Mouse (Mus musculus): ENCODE results near the gene 2310057N15Rik. TPM values are rescaled to one million over a fixed set of nuclear protein-coding genes. Genes with fewer than 3 reads are reported as not detected.
"Not testable (repeated sequence)": the region's sequence is repeated elsewhere in the genome, so short reads cannot be mapped to it uniquely, and the experiment has no call there.

2310057N15Rik gene
- polyA plus RNA-seq (2016; fragmentation: Nextera tagmentation; extraction: Ambion mirVana), result not detected in 2 replicates

DNA sequence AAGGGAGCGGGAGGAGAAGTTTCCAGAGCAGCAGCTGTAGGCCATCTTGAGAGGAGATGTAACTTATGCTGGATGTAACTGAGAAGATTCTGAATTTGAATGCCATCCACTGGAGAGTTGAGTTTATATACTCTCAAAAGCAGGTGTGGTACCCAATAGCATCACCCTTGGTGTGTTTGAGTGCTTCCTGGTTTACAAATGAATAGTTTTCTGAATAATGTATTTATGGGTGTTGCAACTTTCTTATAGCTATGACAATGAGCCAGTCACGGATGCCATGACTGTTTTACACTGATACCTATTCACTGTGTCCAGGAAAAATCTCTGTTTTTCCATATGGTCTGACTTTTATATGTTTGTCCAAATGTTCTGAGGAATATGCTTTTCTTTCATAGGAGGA, at the start of gene 2310057N15Rik:
Gene 2310057N15Rik (minus strand): TSS at position 101 of the 400 bp plus-strand sequence.
- no peaks in the 10 kb centered on the region for H3K36me3 ChIP-seq
- no peaks in the 10 kb centered on the region for H3K4me1 ChIP-seq (replicated peaks)
- H3K27ac ChIP-seq, result no peak within 1 kb of the TSS
- no peak for DNase-seq (ENCODE audit: low spot score)
- H3K27me3 ChIP-seq (ENCODE audit: insufficient read depth, poor library complexity, severe bottlenecking), result no peaks in the 10 kb centered on the region
- no peaks in the 10 kb centered on the region for H3K9me3 ChIP-seq
- WGBS, result 88% methylated on average over 2 of the region's 2 CpGs
- no peak within 1 kb of the TSS for H3K4me3 ChIP-seq

DNA sequence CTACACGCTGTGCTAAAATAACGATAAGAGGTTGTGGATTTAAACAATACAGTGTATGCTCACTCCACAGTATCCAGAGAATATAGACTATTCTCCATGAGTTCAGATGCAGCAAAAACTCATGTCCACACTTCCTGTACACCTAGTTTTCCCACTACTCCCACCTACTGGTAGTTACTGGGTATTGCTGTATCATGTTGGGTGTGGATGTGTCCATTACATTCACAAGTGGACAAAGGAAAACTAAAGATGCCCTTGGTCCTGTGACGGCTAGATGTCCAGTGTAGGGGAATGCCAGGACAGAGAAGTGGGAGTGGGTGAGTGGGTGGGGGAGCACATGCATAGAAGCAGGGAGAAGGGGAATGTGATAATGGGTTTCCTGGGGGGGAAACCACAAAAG, 49.7 kb upstream of the 2310057N15Rik start:
- Histone ChIP-seq H3K27ac (no peak overlapping the region), H3K27me3 (ENCODE audit: insufficient read depth, poor library complexity, severe bottlenecking) (no peaks in the 10 kb centered on the region), H3K9me3 (no peaks in the 10 kb centered on the region), H3K36me3 (no peaks in the 10 kb centered on the region), H3K4me1 (replicated peaks) (no peaks in the 10 kb centered on the region), H3K4me3 (no peak overlapping the region)
- no peak for DNase-seq (ENCODE audit: low spot score)
- 79% methylated on average over 3 of the region's 3 CpGs for WGBS

DNA sequence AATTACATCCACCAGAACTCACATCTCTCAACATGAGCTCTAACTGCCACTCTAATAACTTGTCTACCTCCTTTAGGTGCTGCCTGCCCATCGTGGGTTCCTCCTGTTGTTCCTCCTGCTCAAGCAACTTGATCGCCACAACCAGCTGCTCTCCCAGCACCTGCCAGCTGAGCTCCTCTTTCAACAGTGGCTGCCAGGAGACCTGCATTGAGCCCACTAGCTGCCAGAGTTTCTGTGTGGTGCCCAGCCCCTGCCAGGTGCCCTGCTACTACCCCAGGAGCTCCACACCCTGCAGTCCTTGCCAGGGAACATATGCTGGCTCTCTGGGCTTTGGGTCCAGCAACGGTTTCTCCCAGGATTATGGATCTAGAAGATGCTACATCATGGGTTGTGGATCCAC, 46.1 kb upstream of the 2310057N15Rik start, which contains the start of gene Krtap15:
Gene Krtap15 (plus strand): TSS at position 150 of the 400 bp plus-strand sequence.
- no peak within 1 kb of the TSS for H3K27ac ChIP-seq
- H3K9me3 ChIP-seq, result no peaks in the 10 kb centered on the region
- no peaks in the 10 kb centered on the region for H3K27me3 ChIP-seq (ENCODE audit: insufficient read depth, poor library complexity, severe bottlenecking)
- no peaks in the 10 kb centered on the region for H3K36me3 ChIP-seq
- H3K4me3 ChIP-seq, result no peak within 1 kb of the TSS
- 86% methylated on average over 3 of the region's 3 CpGs for WGBS
- no peak for DNase-seq (ENCODE audit: low spot score)
- H3K4me1 ChIP-seq (replicated peaks), result no peaks in the 10 kb centered on the region

DNA sequence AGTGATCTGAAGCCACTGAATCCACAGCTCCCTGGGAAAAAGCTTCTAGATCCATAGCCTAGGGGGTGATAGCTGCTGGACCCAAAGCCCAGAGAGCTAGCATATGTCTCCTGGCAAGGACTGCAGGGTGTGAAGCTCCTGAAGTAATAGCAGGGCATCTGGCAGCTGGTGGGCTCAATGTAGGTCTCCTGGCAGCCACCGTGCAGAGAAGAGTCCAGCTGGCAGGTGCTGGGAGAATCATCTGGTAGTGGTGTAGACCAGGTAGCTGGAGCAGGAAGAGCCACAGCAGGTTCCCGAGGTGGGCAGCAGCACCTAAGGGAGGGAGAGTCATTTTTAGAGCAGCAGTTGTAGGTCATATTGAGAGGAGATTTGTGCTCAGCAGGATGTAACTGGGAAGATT, 37.8 kb upstream of the 2310057N15Rik start, which contains the start of gene Gm20741:
Gene Gm20741 (minus strand): TSS at position 394 of the 400 bp plus-strand sequence.
- no peak within 1 kb of the TSS for H3K27ac ChIP-seq
- H3K27me3 ChIP-seq (ENCODE audit: insufficient read depth, poor library complexity, severe bottlenecking), result no peaks in the 10 kb centered on the region
- H3K4me1 ChIP-seq (replicated peaks), result no peaks in the 10 kb centered on the region
- no peaks in the 10 kb centered on the region for H3K9me3 ChIP-seq
- WGBS, result 87% methylated on average over 2 of the region's 2 CpGs
- H3K36me3 ChIP-seq, result no peaks in the 10 kb centered on the region
- no peak for DNase-seq (ENCODE audit: low spot score)
- H3K4me3 ChIP-seq, result no peak within 1 kb of the TSS

DNA sequence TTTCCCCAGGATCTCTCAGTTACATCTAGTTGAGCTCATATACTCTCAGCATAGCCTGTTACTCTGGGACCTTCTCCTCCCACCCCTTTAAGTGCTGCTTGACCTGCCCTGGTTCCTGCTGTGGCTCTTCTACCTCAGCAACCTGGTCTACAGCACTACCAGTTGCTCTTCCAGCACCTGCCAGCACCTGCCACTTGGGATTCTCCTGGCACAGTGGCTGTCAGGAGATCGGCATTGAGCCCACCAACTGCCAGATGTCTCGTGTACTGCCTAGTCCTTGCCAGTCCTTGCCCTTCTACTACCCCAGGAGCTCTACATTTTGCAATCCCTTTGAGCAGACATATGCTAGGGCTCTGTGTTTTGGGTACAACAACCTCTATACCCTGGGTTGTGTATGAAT, 12.8 kb upstream of the 2310057N15Rik start:
- Histone ChIP-seq H3K27me3 (ENCODE audit: insufficient read depth, poor library complexity, severe bottlenecking) (no peaks in the 10 kb centered on the region), H3K9me3 (no peaks in the 10 kb centered on the region), H3K4me1 (replicated peaks) (no peaks in the 10 kb centered on the region), H3K4me3 (no peak overlapping the region), H3K27ac (no peak overlapping the region), H3K36me3 (no peaks in the 10 kb centered on the region)
- no peak for DNase-seq (ENCODE audit: low spot score)
- WGBS, result 85% methylated on average over 2 of the region's 2 CpGs

DNA sequence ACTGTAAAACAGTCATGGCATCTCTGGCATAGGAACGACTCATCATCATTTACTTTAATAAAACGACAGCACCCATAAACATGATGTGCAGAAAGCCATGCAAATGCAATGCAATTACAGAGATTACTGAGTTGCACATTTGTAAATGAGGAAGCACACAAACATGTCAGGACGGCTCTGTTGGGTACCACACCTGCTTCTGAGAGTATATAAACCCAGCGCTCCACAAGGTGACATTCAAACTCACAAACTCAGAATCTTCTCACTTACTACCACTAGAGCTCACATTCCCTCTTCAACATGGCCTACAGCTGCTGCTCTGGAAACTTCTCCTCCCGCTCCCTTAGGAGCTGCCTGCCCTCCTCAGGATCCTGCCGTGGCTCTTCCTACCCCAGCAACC, 3.6 kb upstream of the 2310057N15Rik start, which contains the start of gene Gm5965:
Gene Gm5965 (plus strand): TSS at position 301 of the 400 bp plus-strand sequence.
- no peak within 1 kb of the TSS for H3K4me3 ChIP-seq
- no peak within 1 kb of the TSS for H3K27ac ChIP-seq
- no peaks in the 10 kb centered on the region for H3K4me1 ChIP-seq (replicated peaks)
- WGBS, result 87% methylated on average over 6 of the region's 6 CpGs
- H3K36me3 ChIP-seq, result no peaks in the 10 kb centered on the region
- DNase-seq (ENCODE audit: low spot score), result no peak
- H3K9me3 ChIP-seq, result no peaks in the 10 kb centered on the region
- no peaks in the 10 kb centered on the region for H3K27me3 ChIP-seq (ENCODE audit: insufficient read depth, poor library complexity, severe bottlenecking)

DNA sequence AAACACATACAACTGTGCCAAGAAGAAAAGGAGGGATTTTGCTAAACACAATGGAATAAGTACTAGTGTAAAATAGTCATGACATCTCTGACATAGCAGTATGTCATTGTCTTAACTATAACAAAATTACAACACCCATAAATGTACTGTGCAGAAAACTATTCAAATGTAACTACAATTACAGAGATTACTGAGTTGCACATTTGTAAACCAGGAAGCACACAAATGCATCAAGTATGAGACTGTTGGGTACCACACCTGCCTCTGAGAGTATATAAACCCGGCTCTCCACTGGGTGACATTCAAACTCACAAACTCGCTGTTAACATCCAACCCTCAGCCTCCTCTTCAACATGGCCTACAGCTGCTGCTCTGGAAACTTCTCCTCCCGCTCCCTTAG, 15.5 kb downstream of the 2310057N15Rik start, which contains the start of gene 2310034C09Rik:
Gene 2310034C09Rik (plus strand): TSS at position 301 of the 400 bp plus-strand sequence.
- not testable (repeated sequence) for H3K9me3 ChIP-seq; DNase-seq (ENCODE audit: low spot score); H3K27ac ChIP-seq; H3K27me3 ChIP-seq (ENCODE audit: insufficient read depth, poor library complexity, severe bottlenecking); H3K4me3 ChIP-seq; H3K36me3 ChIP-seq; H3K4me1 ChIP-seq (replicated peaks)
- WGBS, result 88% methylated on average over 3 of the region's 3 CpGs

DNA sequence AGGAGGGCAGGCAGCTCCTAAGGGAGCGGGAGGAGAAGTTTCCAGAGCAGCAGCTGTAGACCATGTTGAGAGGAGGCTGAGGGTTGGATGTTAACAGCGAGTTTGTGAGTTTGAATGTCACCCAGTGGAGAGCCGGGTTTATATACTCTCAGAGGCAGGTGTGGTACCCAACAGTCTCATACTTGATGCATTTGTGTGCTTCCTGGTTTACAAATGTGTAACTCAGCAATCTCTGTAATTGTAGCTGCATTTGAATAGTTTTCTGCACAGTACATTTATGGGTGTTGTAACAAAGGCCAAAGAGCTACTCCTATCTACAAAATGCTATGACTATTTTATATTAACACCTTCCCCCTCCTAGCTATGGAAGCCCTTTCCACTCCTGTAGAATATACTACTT, 22.5 kb downstream of the 2310057N15Rik start, which contains the start of gene Krtap13:
Gene Krtap13 (minus strand): TSS at position 101 of the 400 bp plus-strand sequence.
- H3K36me3 ChIP-seq; DNase-seq (ENCODE audit: low spot score); H3K4me1 ChIP-seq (replicated peaks); H3K9me3 ChIP-seq; H3K27me3 ChIP-seq (ENCODE audit: insufficient read depth, poor library complexity, severe bottlenecking); H3K27ac ChIP-seq; H3K4me3 ChIP-seq: not testable (repeated sequence)
- 89% methylated on average over 3 of the region's 3 CpGs for WGBS

DNA sequence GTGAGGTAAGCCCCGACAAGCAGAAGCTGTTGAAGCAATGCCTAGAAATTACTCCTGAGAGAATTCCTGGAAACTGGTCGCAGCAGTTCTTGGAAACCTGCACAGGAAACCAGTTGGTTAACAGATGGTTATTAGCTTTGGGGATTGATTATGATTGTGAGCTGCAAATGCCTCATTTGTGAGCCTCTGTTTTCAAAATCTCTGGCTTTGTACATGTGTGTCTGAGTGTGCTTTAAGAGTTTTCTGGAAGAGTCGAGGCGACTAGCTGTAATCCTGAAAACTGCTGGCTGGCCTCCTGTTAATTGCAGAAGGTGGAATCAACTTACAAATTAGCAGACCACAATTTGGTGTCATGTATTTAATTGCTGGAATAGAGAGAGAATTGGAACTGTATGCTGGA, 26.1 kb downstream of the 2310057N15Rik start:
- Histone ChIP-seq H3K9me3 (no peaks in the 10 kb centered on the region), H3K4me1 (replicated peaks) (no peaks in the 10 kb centered on the region), H3K27ac (no peak overlapping the region), H3K36me3 (no peaks in the 10 kb centered on the region), H3K4me3 (no peak overlapping the region), H3K27me3 (ENCODE audit: insufficient read depth, poor library complexity, severe bottlenecking) (no peaks in the 10 kb centered on the region)
- DNase-seq (ENCODE audit: low spot score), result no peak
- 83% methylated on average over 4 of the region's 4 CpGs for WGBS

DNA sequence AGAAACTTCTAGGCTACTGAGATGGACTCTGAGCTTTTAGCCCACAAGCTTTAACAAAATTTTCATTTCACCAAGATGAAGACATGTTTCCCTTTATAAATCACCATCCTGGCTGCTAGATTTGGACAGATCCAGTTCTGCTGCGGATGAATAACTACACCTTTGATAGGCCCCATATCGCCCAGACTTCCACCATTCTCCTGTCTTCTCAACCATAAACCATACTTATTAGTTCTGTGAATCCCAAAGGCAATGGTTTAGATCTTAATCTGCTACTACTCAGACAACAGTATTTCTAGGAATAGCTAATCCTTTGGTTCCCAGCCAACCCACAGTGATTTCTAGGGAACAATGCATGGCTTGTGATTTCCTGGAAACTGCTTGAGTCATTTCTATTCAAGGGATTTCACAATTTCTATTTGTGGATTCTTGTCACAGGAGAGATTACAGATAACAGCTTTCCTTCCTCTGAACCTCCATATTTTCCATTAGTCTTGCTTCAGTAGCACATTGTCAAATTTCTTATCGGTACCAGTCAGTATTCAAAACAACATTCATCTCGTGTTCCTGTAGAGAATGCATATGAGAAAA, 29.2 kb downstream of the 2310057N15Rik start:
- DNase-seq (ENCODE audit: low spot score), result no peak
- Histone ChIP-seq H3K9me3 (no peaks in the 10 kb centered on the region), H3K27me3 (ENCODE audit: insufficient read depth, poor library complexity, severe bottlenecking) (no peaks in the 10 kb centered on the region), H3K27ac (no peak overlapping the region), H3K4me1 (replicated peaks) (no peaks in the 10 kb centered on the region), H3K36me3 (no peaks in the 10 kb centered on the region), H3K4me3 (no peak overlapping the region)
- 85% methylated on average over 4 of the region's 4 CpGs for WGBS

DNA sequence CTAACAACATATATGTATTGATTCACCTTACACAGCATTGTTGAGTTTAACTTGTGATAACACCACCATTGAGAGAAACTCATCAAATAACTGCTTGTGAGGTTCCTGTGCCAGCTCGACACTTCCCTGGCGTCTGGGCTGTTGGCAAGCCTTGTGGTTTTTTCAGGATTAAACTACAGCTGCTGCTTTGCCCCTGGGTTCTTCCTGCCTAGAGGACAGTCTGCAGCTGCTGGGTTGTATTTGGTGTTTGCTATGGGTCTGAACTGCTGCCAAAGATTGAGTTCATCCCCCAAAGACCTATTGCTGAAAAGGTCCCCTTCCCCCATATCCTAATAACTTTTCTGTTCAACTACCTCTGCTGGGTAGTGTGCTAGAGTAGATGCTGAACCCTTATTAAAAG, 38.6 kb downstream of the 2310057N15Rik start:
- WGBS, result 77% methylated on average over 2 of the region's 2 CpGs

DNA sequence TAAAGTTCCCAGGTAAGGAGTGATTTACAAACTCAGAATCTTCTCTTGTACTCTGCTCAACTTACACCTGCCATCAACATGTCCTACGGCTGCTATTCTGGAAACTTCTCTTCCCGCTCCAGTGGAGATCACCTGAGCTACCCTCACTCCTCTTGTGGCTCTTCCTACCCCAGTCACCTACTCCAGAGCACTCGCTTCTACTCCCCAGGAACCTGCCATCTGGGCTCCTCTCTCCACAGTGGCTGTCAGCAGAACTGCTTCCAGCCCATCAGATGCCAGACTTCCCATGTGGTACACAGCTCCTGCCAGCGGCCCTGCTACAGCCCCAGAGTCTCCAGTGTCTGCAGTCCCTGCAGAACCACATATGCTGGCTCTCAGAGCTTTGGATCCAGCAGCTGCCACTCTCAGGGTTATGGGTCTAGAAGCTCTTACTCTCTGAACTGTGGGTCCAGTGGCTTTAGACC, 45.2 kb downstream of the 2310057N15Rik start, which contains the start of gene Krtap13-1:
Gene Krtap13-1 (plus strand): TSS at position 51 of the 464 bp plus-strand sequence.
- no peak for DNase-seq (ENCODE audit: low spot score)
- Histone ChIP-seq H3K4me1 (replicated peaks) (no peaks in the 10 kb centered on the region), H3K9me3 (no peaks in the 10 kb centered on the region), H3K27ac (no peak within 1 kb of the TSS), H3K36me3 (no peaks in the 10 kb centered on the region), H3K27me3 (ENCODE audit: insufficient read depth, poor library complexity, severe bottlenecking) (no peaks in the 10 kb centered on the region), H3K4me3 (no peak within 1 kb of the TSS)
- 73% methylated on average over 4 of the region's 4 CpGs for WGBS

More for the DNA sequence above, 38.6 kb downstream of the 2310057N15Rik start:
- no peak for DNase-seq (ENCODE audit: low spot score)
- Histone ChIP-seq H3K9me3 (no peaks in the 10 kb centered on the region), H3K4me1 (replicated peaks) (no peaks in the 10 kb centered on the region), H3K27me3 (ENCODE audit: insufficient read depth, poor library complexity, severe bottlenecking) (no peaks in the 10 kb centered on the region), H3K27ac (no peak overlapping the region), H3K4me3 (no peak overlapping the region), H3K36me3 (no peaks in the 10 kb centered on the region)

All from hindbrain, embryonic 10.5 days (tissue).